Mouse (Mus musculus) thymus, adult 2 months (tissue): ENCODE measurements around the gene Gm20388.

Experiments
- CTCF ChIP-seq: fragments of 200-500 bp; IDR thresholded peaks from 2 replicates; pipeline ENCODE4 v1.5.1; 2012; ENCODE audit warnings: mild to moderate bottlenecking, control low read depth, low read length, moderate library complexity, borderline replicate concordance; ENCODE audit not compliant: control insufficient read depth, poor library complexity, insufficient read depth; ENCODE audit errors: extremely low read depth
- POLR2A ChIP-seq: fragments of 200-500 bp; IDR thresholded peaks from 2 replicates; pipeline ENCODE4 v1.6.1; 2012; ENCODE audit warnings: mild to moderate bottlenecking, low read length, control low read depth, moderate library complexity; ENCODE audit not compliant: control insufficient read depth, poor library complexity, insufficient read depth; ENCODE audit errors: extremely low read depth

GRCm38 (mm10) chr8:121931571-121931970 is 2020.9 kb downstream of the Gm20388 start:
- TF ChIP-seq CTCF, result no peak
- TF ChIP-seq POLR2A, result no peak
